Mouse (Mus musculus): Measurements from ENCODE around the gene Atp8b5.

Atp8b5 gene

DNA sequence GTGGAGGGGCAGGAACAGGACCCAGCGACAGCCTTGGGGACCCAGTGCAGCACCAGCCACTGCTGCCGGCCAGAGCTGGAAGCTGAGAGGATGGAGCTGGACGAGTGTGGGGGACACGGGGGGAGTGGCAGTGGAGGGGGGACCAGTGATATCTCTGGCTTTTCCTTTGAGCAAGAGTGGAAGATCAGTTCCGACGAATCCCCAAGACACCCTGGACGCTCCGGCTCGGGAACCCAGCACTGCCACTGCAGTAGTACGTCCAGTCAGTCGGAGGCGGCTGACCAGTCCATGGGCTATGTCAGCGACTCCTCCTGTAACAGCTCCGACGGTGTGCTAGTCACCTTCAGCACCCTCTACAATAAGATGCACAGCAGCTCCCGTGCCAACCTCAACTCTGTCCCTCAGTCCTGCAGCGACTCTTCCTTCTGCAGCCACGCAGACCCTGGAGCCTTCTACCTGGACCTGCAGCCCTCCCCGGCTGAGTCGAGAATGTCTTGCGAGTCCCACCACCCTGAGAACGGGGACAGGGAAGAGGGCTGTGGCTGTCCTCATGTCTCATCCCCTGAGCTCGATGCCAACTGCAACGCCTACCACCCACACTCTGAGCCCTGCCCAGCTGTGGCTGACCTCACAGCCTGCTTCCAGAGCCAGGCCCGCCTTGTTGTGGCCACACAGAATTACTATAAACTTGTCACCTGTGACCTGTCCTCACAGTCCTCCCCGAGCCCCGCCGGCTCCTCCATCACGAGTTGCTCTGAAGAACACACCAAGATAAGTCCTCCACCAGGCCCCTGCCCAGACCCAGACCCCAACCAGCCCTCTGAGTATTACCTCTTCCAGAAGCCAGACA is 148.5 kb downstream of the Atp8b5 start:
- DNase-seq (ENCODE audit: low spot score) = no peak

DNA sequence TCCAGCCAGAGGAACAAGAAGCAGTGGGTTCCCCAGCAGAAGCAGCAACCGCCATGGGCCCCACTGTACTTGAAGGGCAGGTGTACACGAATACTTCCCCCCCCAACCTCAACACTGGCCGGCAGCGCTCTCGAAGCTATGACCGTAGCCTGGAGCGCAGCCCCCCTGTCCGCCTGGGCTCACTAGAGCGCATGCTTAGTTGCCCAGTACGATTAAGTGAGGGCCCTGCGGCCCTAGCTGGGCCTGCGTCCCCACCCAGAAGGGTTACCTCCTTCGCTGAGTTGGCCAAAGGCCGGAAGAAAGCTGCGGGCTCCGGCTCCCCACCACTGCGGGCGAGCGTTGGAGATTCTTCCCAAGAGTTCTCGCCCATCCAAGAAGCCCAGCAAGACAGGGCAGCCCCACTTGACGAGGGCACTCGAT is 149.1 kb downstream of the Atp8b5 start:
- DNase-seq (ENCODE audit: low spot score) = no peak

DNA sequence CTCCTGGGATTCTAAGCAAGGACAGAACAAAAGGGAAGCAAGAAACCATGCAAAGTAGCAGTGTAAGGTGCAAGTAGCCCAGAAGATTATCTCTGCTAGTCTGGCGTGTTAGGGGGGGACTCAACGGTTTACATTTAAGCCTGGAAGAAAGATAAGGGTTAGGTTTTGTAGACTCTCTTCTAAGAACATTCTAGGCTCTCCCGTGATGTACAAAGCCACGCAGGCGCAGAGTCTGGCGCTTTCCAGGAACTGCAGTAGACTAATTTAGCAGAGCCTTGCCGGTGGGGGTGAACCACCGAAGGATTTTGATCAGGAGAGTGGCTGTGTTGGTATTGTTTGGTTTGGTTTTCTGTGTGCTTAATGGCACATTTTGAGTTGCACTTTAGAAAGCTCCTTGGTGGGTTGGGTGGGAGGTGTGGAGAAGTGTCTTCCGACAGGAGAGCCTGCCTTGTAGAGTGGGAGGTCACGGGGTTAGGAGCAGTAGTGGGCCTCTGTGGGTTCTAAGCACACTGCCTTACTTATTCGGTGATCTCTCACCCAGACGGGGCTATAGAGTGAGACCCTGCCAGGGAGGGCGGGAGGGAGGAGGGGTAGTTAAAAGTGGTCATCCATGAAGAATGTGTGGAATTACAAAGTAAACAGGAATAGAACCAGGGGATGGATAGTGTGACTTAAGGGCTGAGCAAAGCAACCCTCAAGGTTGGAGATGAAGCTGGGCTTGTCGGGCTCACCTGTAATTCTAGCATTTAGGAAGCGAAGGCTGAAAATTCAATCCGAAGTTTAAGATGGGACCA is 150.5 kb downstream of the Atp8b5 start:
- no peak for DNase-seq (ENCODE audit: low spot score)

DNA sequence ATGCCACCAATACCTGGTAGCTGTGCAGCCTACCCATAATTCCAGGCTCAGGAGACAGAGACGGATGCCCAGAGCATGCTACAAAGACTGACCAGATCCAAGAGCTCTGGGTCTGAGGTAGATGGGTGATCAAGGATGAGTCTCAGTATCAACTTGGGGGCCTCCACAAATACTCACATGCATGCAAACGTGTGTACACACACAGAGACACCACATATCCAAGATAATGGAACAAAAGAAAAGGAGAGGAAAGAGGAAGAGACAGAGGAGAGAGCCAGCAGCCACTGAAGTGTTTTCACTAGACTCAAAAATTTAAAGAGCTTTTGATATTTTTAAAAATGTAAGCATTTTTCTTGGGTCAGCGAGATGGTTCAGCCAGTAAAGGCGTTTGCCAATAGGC is 151.5 kb downstream of the Atp8b5 start:
- DNase-seq (ENCODE audit: low spot score) = no peak

DNA sequence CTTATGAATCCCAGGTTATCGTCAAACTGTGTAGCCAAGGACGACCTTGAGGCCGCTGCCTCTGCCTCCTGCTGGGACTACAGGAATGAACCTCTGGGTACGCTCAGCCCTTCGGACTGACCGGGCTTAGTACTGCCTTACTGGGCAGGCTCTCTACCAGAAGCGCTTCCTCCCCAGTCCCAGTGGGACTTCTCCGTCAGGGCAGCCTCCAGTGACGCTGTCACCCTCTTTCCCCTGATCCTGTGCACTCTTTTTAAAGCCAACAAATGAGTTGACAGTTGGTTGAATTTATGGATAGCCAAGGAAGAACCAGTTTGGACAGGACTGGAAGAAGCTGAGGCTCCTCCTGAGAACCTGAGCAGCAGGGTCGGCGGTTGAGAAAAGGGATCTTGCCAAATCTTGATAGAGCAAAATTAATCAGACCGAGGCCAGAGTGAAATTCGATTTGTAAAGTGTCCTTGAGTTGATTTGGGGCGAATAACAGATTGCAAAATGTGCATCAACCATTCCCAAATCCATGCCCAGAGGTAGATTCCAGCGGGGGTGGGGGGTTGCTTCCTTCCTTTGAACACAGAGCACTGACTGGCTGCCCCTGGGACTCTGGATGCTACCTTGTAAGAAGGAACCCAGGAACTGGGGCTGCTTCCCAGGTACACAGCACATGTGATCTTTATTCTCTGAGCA is 152.2 kb downstream of the Atp8b5 start:
- DNase-seq (ENCODE audit: low spot score) = no peak

DNA sequence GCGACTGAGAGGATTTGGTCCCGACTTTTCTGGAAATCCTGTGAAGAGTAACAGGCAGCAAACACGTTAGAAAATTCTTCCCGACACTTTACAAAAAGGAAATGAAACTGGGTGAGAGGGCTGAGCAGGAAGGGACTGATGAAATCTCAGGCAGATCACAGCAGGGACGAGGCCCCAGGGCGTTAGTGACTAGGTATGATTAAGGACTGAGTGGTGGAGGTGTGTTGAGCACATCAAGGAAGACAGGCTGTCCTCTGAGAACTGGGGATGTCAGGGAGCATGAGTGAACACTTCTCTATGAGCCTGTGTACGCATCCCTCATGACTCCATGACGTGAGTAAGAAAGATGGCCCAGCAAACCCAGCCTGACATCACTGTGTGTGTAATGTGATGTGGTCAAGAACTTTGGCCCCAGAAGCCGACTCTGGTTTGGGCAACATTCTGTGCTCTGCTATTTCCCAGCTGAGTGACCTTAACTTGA is 152.9 kb downstream of the Atp8b5 start:
- DNase-seq (ENCODE audit: low spot score) = no peak

DNA sequence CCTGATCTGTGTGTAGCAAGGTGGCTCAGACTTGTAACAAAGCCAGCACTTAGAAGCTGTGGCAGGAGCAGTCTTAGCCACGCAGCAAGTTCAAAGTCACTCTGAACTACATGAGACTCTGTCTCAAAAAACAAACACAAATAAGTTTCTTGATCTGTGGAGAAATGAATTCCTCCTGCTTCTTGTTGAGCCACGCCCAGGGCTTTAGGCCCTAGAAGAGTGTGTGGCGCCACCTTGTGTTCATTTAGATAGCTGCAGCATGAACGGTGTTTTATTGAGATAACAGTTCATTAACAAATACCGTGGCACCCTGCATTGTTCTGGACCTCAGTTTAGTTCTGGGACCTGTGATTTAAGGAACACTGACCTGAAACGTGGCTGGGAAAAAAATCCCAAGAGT is 153.3 kb downstream of the Atp8b5 start:
- DNase-seq (ENCODE audit: low spot score) = peak; percentile 60

DNA sequence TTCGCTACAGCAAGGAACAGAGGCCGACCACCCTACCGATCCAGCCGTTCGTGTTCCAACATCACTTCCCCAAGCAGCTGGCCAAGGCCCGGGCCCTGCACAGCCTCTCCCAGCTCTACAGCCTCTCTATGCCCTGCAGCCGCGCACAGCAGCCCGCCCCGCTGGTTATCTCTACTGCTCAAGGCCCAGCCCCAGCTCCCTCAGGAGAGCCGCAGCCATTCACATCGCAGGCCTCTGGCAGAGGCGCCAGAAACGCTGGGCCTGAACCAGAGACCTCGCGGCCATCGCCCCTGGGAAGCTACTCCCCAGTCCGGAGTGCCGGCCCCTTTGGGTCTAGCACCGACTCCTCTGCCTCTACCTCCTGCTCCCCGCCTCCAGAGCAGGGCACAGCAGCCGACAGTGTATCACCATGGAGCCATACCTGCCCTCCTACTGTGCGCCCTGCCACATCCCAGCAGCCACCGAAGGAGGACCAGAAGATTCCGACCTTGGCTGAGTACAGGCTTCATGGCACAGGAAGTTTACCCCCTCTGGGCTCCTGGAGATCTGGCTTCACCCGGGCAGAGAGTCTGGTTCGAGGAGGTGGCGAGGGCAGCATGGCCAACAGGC is 154.8 kb downstream of the Atp8b5 start:
- DNase-seq (ENCODE audit: low spot score) = no peak
